Mouse (Mus musculus): ENCODE results near the gene Ccdc15. TPM values are rescaled to one million over a fixed set of nuclear protein-coding genes. Genes with fewer than 3 reads are reported as not detected.

Ccdc15 gene
- 1 to 10 TPM; 3.1 to 4.0 TPM for total RNA-seq (2021)
- long read RNA-seq, partial matches to known transcripts = 0 of 1 reads
- long read RNA-seq, other reads (novel, unspliced or antisense) = 1 of 1 reads

- DNase-seq (ENCODE audit: low spot score in 2 of 2) = peak; percentile 97 to 98
These were observed at the start of gene Ccdc15 for GRCm38 (mm10) chr9:37347988-37348642. Ccdc15 (minus strand) TSS chr9:37348432.

GRCm38 (mm10) chr9:37393482-37394131 lies 45.4 kb upstream of the Ccdc15 start:
- no peak for DNase-seq (ENCODE audit: low spot score in 2 of 2)

GRCm38 (mm10) chr9:37392071-37392470 lies 43.8 kb upstream of the Ccdc15 start:
- no peak for DNase-seq (ENCODE audit: low spot score in 2 of 2)

GRCm38 (mm10) chr9:37390891-37391290 lies 42.7 kb upstream of the Ccdc15 start:
- DNase-seq (ENCODE audit: low spot score in 2 of 2) = no peak

GRCm38 (mm10) chr9:37384284-37385182 lies 36.3 kb upstream of the Ccdc15 start:
- peak in 1 of 2 experiments; percentile 38 for DNase-seq (ENCODE audit: low spot score in 2 of 2)

- DNase-seq (ENCODE audit: low spot score in 2 of 2) = no peak
These were observed 34.9 kb upstream of the Ccdc15 start for GRCm38 (mm10) chr9:37383161-37383560.

GRCm38 (mm10) chr9:37375718-37376117 lies 27.5 kb upstream of the Ccdc15 start:
- DNase-seq (ENCODE audit: low spot score in 2 of 2) = no peak

- DNase-seq (ENCODE audit: low spot score in 2 of 2) = no peak
These were observed 23.1 kb upstream of the Ccdc15 start for GRCm38 (mm10) chr9:37371232-37371801.

GRCm38 (mm10) chr9:37368860-37369259 lies 20.6 kb upstream of the Ccdc15 start:
- no peak for DNase-seq (ENCODE audit: low spot score in 2 of 2)

- no peak for DNase-seq (ENCODE audit: low spot score in 2 of 2)
These were observed 20.0 kb upstream of the Ccdc15 start for GRCm38 (mm10) chr9:37368081-37368830.

GRCm38 (mm10) chr9:37367301-37368080 lies 19.3 kb upstream of the Ccdc15 start, which contains the start of gene Hepacam:
Hepacam (plus strand) TSS chr9:37367351.
- peak; percentile 53 to 61 for DNase-seq (ENCODE audit: low spot score in 2 of 2)

- DNase-seq (ENCODE audit: low spot score in 2 of 2) = no peak
These were observed 17.5 kb upstream of the Ccdc15 start for GRCm38 (mm10) chr9:37365706-37366105.

GRCm38 (mm10) chr9:37364392-37364791 lies 16.2 kb upstream of the Ccdc15 start:
- no peak for DNase-seq (ENCODE audit: low spot score in 2 of 2)

GRCm38 (mm10) chr9:37363551-37363950 lies 15.3 kb upstream of the Ccdc15 start:
- DNase-seq (ENCODE audit: low spot score in 2 of 2) = no peak

- no peak for DNase-seq (ENCODE audit: low spot score in 2 of 2)
These were observed 14.6 kb upstream of the Ccdc15 start for GRCm38 (mm10) chr9:37362881-37363280.

- DNase-seq (ENCODE audit: low spot score in 2 of 2) = no peak
These were observed 13.9 kb upstream of the Ccdc15 start for GRCm38 (mm10) chr9:37362084-37362483.

- peak in 1 of 2 experiments; percentile 65 for DNase-seq (ENCODE audit: low spot score in 2 of 2)
These were observed 11.3 kb upstream of the Ccdc15 start for GRCm38 (mm10) chr9:37359331-37360220.

GRCm38 (mm10) chr9:37358713-37359330 lies 10.6 kb upstream of the Ccdc15 start:
- peak; percentile 47 to 52 for DNase-seq (ENCODE audit: low spot score in 2 of 2)
